Mouse (Mus musculus) brown adipose tissue, adult 24 weeks (tissue): ENCODE data around the gene Olfr372. TPM values are rescaled to one million over a fixed set of nuclear protein-coding genes. Genes with fewer than 3 reads are reported as not detected.
"Not testable (repeated sequence)": the region's sequence is repeated elsewhere in the genome, so short reads cannot be mapped to it uniquely, and the experiment has no call there.

Experiments
- H3K27ac ChIP-seq: fragments of 200-500 bp; replicated peaks from 2 replicates; pipeline ENCODE4 v1.5.1; 2012; ENCODE audit warnings: low read depth, mild to moderate bottlenecking, low read length
- H3K4me1 ChIP-seq: fragments of 200-500 bp; 2 replicates; pipeline ENCODE4 v1.6.1; 2012; ENCODE audit warnings: low read length, mixed read lengths; ENCODE audit not compliant: control insufficient read depth, insufficient read depth, insufficient read length
- H3K4me3 ChIP-seq: fragments of 200-500 bp; 2 replicates; pipeline ENCODE4 v1.5.1; 2012; ENCODE audit warnings: low read depth, mild to moderate bottlenecking, low read length, moderate library complexity; ENCODE audit not compliant: insufficient read depth
- polyA plus RNA-seq: library from polyadenylated mRNA; stranded (reverse); fragments of >200 nt; gene quantifications from 2 replicates; pipeline ENCODE4 v1.2.4, GENCODE M21; 2012; ENCODE audit not compliant: missing spikeins, insufficient read depth, insufficient read length

The Olfr372 gene
- polyA plus RNA-seq, 1 experiment, result not detected

GRCm38 (mm10) chr8:72054633-72055032 lies 13.6 kb downstream of the Olfr372 start:
- H3K27ac ChIP-seq, H3K4me1 ChIP-seq, H3K4me3 ChIP-seq: not testable (repeated sequence)

GRCm38 (mm10) chr8:72057643-72058042 lies 16.6 kb downstream of the Olfr372 start:
- not testable (repeated sequence) for H3K4me1 ChIP-seq, H3K27ac ChIP-seq, H3K4me3 ChIP-seq

GRCm38 (mm10) chr8:72066819-72067399 lies 25.9 kb downstream of the Olfr372 start:
- H3K27ac ChIP-seq, H3K4me1 ChIP-seq, H3K4me3 ChIP-seq: not testable (repeated sequence)

- not testable (repeated sequence) for H3K4me1 ChIP-seq, H3K4me3 ChIP-seq, H3K27ac ChIP-seq
Measured at GRCm38 (mm10) chr8:72082877-72083276, 41.9 kb downstream of the Olfr372 start, which contains the start of gene Olfr373. Olfr373 (plus strand) TSS chr8:72083177.

GRCm38 (mm10) chr8:72084744-72085143 lies 43.7 kb downstream of the Olfr372 start:
- no peak overlapping the region for H3K27ac ChIP-seq
- H3K4me1 ChIP-seq, result no peaks in the 10 kb centered on the region
- no peak overlapping the region for H3K4me3 ChIP-seq

GRCm38 (mm10) chr8:72087611-72088010 lies 46.6 kb downstream of the Olfr372 start:
- not testable (repeated sequence) for H3K27ac ChIP-seq, H3K4me3 ChIP-seq, H3K4me1 ChIP-seq

GRCm38 (mm10) chr8:72096721-72097120 lies 55.7 kb downstream of the Olfr372 start:
- H3K4me1 ChIP-seq, H3K27ac ChIP-seq, H3K4me3 ChIP-seq: not testable (repeated sequence)

GRCm38 (mm10) chr8:72099377-72100103 lies 58.5 kb downstream of the Olfr372 start:
- not testable (repeated sequence) for H3K4me1 ChIP-seq, H3K4me3 ChIP-seq, H3K27ac ChIP-seq

- H3K4me3 ChIP-seq, result no peak overlapping the region
Measured at GRCm38 (mm10) chr8:72105165-72105564, 64.1 kb downstream of the Olfr372 start.

GRCm38 (mm10) chr8:72106740-72107139 lies 65.7 kb downstream of the Olfr372 start, which contains the start of gene Olfr374:
Olfr374 (plus strand) TSS chr8:72107040.
- Histone ChIP-seq H3K27ac (no peak within 1 kb of the TSS), H3K4me1 (no peaks in the 10 kb centered on the region), H3K4me3 (no peak within 1 kb of the TSS)

More at GRCm38 (mm10) chr8:72105165-72105564, 64.1 kb downstream of the Olfr372 start:
- no peaks in the 10 kb centered on the region for H3K4me1 ChIP-seq
- no peak overlapping the region for H3K27ac ChIP-seq

Other genes starting within 250 kb of the Olfr372 start
- 0.79 and 1.8 TPM in 2 replicates for gene Zfp709, start 159.2 kb upstream of the Olfr372 start, polyA plus RNA-seq
- gene Zfp882, start 132.6 kb upstream of the Olfr372 start, polyA plus RNA-seq, result 1.7 and 1.9 TPM in 2 replicates
- 18.4 and 20.8 TPM in 2 replicates for gene Zfp617, start 132.6 kb upstream of the Olfr372 start, polyA plus RNA-seq
- 13.7 and 16.6 TPM in 2 replicates for gene Zfp961, start 90.2 kb upstream of the Olfr372 start, polyA plus RNA-seq
- gene Cyp4f18, start 31.6 kb upstream of the Olfr372 start, polyA plus RNA-seq, result 1.5 and 2.9 TPM in 2 replicates
- not detected in 2 replicates for gene Olfr373, start 42.0 kb downstream of the Olfr372 start, polyA plus RNA-seq
- gene Olfr374, start 65.8 kb downstream of the Olfr372 start, polyA plus RNA-seq, result not detected in 2 replicates
- 55.2 and 64.0 TPM in 2 replicates for gene Tpm4, start 93.8 kb downstream of the Olfr372 start, polyA plus RNA-seq
- 33.8 and 56.6 TPM in 2 replicates for gene Rab8a, start 120.0 kb downstream of the Olfr372 start, polyA plus RNA-seq
- not detected in 2 replicates for gene Hsh2d, start 148.4 kb downstream of the Olfr372 start, polyA plus RNA-seq
- 2.0 TPM in 1 of 2 replicates, not detected in the other for gene Cib3, start 171.6 kb downstream of the Olfr372 start, polyA plus RNA-seq
- not detected in 2 replicates for gene Gm11034, start 172.4 kb downstream of the Olfr372 start, polyA plus RNA-seq
- gene Fam32a, start 178.5 kb downstream of the Olfr372 start, polyA plus RNA-seq, result 26.9 and 41.8 TPM in 2 replicates
- 35.6 and 49.6 TPM in 2 replicates for gene Ap1m1, start 198.8 kb downstream of the Olfr372 start, polyA plus RNA-seq